ENCODE assay signal across 16 mouse cellular contexts in genomic region chr7:63207137-63207536, GRCm38 (mm10). TPM values are rescaled to one million over a fixed set of nuclear protein-coding genes. Genes with fewer than 3 reads are reported as not detected.
A peak's percentile ranks its signal among the peaks of the same experiment; 100 is the strongest.
DNase-seq lines count a peak whose midpoint lies in the region; ATAC-seq and TF ChIP-seq lines count a peak whose summit lies in the region.
"Had no signal": no experiment of that assay in that cellular context is flagged by ENCODE, and none has a peak within 500 bp of the region (broad histone marks: within the 10 kb centered on the region; RNA-seq: fewer than 3 reads in every experiment).

No protein-coding gene starts in this region.

- no peak overlapping the region for H3K27ac ChIP-seq in kidney, postnatal 0 days
- no peak overlapping the region for H3K27ac ChIP-seq in midbrain, embryonic 14.5 days (replicated peaks; ENCODE audit: low read depth, low read length)
- H3K27ac ChIP-seq in midbrain, embryonic 10.5 days (replicated peaks): no peak overlapping the region
- H3K27ac ChIP-seq: heart, embryonic 15.5 days; hindbrain, embryonic 12.5 days; limb, embryonic 13.5 days; neural tube, embryonic 12.5 days had no signal

- no peak overlapping the region for H3K4me3 ChIP-seq in kidney, postnatal 0 days (replicated peaks; ENCODE audit: low read depth, low read length)
- no peak overlapping the region for H3K4me3 ChIP-seq in midbrain, embryonic 14.5 days (replicated peaks; ENCODE audit: low read depth, low read length)
- no peak overlapping the region for H3K4me3 ChIP-seq in midbrain, embryonic 10.5 days
- H3K4me3 ChIP-seq: heart, embryonic 15.5 days; hindbrain, embryonic 12.5 days; limb, embryonic 13.5 days; neural tube, embryonic 12.5 days had no signal

- no peaks in the 10 kb centered on the region for H3K36me3 ChIP-seq in kidney, postnatal 0 days (ENCODE audit: insufficient read depth, low read length)
- H3K36me3 ChIP-seq in midbrain, embryonic 14.5 days (ENCODE audit: control insufficient read depth, insufficient read depth, low read length): no peaks in the 10 kb centered on the region
- H3K36me3 ChIP-seq in midbrain, embryonic 10.5 days: no peaks in the 10 kb centered on the region
- H3K36me3 ChIP-seq: heart, embryonic 15.5 days; hindbrain, embryonic 12.5 days; limb, embryonic 13.5 days; neural tube, embryonic 12.5 days had no signal

- TF ChIP-seq CTCF in kidney, postnatal 0 days (IDR thresholded peaks at IDR 0.05; ENCODE audit: low read depth): peak; percentile 42; the same call in 1 of the 2 replicates

- no peak overlapping the region for H3K4me2 ChIP-seq in kidney, postnatal 0 days (ENCODE audit: low read length)
- no peak overlapping the region for H3K4me2 ChIP-seq in midbrain, embryonic 14.5 days (ENCODE audit: low read length)
- H3K4me2 ChIP-seq: heart, embryonic 15.5 days; hindbrain, embryonic 12.5 days; limb, embryonic 13.5 days; neural tube, embryonic 12.5 days had no signal

- no peaks in the 10 kb centered on the region for H3K27me3 ChIP-seq in kidney, postnatal 0 days (ENCODE audit: insufficient read depth, low read length)
- H3K27me3 ChIP-seq in midbrain, embryonic 14.5 days (ENCODE audit: control insufficient read depth, insufficient read depth, low read length): no peaks in the 10 kb centered on the region
- H3K27me3 ChIP-seq in midbrain, embryonic 10.5 days (ENCODE audit: low read depth, poor library complexity, severe bottlenecking): peaks cover 16% of the 10 kb centered on the region
- H3K27me3 ChIP-seq: neural tube, embryonic 12.5 days had no signal

- H3K9me3 ChIP-seq in kidney, postnatal 0 days (replicated peaks; ENCODE audit: low read length): no peaks in the 10 kb centered on the region
- H3K9me3 ChIP-seq in midbrain, embryonic 14.5 days (ENCODE audit: control insufficient read depth, low read length): no peaks in the 10 kb centered on the region
- H3K9me3 ChIP-seq in midbrain, embryonic 10.5 days (replicated peaks): no peaks in the 10 kb centered on the region
- H3K9me3 ChIP-seq: heart, embryonic 15.5 days; hindbrain, embryonic 12.5 days; limb, embryonic 13.5 days; neural tube, embryonic 12.5 days had no signal

- H3K9ac ChIP-seq in kidney, postnatal 0 days (ENCODE audit: low read depth, low read length): no peak overlapping the region
- no peak overlapping the region for H3K9ac ChIP-seq in midbrain, embryonic 14.5 days (replicated peaks; ENCODE audit: low read length)
- H3K9ac ChIP-seq: heart, embryonic 15.5 days; hindbrain, embryonic 12.5 days; limb, embryonic 13.5 days; neural tube, embryonic 12.5 days had no signal

- ATAC-seq in kidney, postnatal 0 days (replicated peaks; ENCODE audit: low FRiP score, low read depth): no peak
- no peak for ATAC-seq in midbrain, embryonic 14.5 days (ENCODE audit: low FRiP score, low TSS enrichment)
- ATAC-seq: intestine, postnatal 0 days had no signal

- no peaks in the 10 kb centered on the region for H3K4me1 ChIP-seq in kidney, postnatal 0 days (replicated peaks; ENCODE audit: insufficient read depth, low read length)
- peaks cover 12% of the 10 kb centered on the region for H3K4me1 ChIP-seq in midbrain, embryonic 14.5 days (ENCODE audit: control insufficient read depth, insufficient read depth, low read length)
- H3K4me1 ChIP-seq in midbrain, embryonic 10.5 days: peaks cover 25% of the 10 kb centered on the region

- DNase-seq in cerebellum, postnatal 14 days: peak; percentile 30 to 36
- DNase-seq in cerebellum, adult 11 months: no peak
- peak; percentile 2 for DNase-seq in kidney, postnatal 0 days (ENCODE audit: low spot score)
- DNase-seq in kidney, adult 11 months: no peak
- DNase-seq in midbrain, embryonic 14.5 days: peak; percentile 55
- no peak for DNase-seq in midbrain, embryonic 10.5 days (ENCODE audit: low spot score)
- DNase-seq in embryo, embryonic 11 days: peak; percentile 39
- DNase-seq in yolk sac, embryonic 10.5 days (ENCODE audit: low spot score): no peak
- DNase-seq: adrenal gland, postnatal 14 days; kidney, postnatal 14 days had no signal

- WGBS in kidney, postnatal 0 days: 68% methylated on average over 2 of the region's 2 CpGs
- 70% methylated on average over 2 of the region's 2 CpGs for WGBS in midbrain, embryonic 14.5 days
- WGBS in midbrain, embryonic 10.5 days: 67% methylated on average over 2 of the region's 2 CpGs

RNA-seq across cellular contexts. Expression of gene Chrna7, which starts 5.2 kb away (rescaled TPM):
- 0.75 and 0.88 TPM in 2 replicates for polyA plus RNA-seq in kidney, postnatal 0 days (2015; fragmentation: Nextera tagmentation; extraction: Ambion mirVana)
- polyA plus RNA-seq in midbrain, embryonic 14.5 days (2014; fragmentation: Nextera tagmentation; extraction: Ambion mirVana): 4.4 and 4.9 TPM in 2 replicates
- 5.7 and 7.0 TPM in 2 replicates for polyA plus RNA-seq in midbrain, embryonic 10.5 days (2016; fragmentation: Nextera tagmentation; extraction: Ambion mirVana)
- polyA plus RNA-seq: liver, embryonic 16.5 days had no signal

Comparison
In these comparisons a context has a peak if more than half of its experiments do, and no peak if none do; other contexts are left out.
1. DNase-seq: peak in cerebellum, postnatal 14 days (2 of 2), kidney, postnatal 0 days (single experiment), midbrain, embryonic 14.5 days (single experiment) and embryo, embryonic 11 days (single experiment); none in cerebellum, adult 11 months (single experiment), kidney, adult 11 months (single experiment), midbrain, embryonic 10.5 days (single experiment) and yolk sac, embryonic 10.5 days (single experiment).